Mouse (Mus musculus) myocyte (in vitro differentiated cells): ENCODE measurements around the gene Spdye4b.

Source experiments
- CEBPB ChIP-seq: IDR thresholded peaks from 2 replicates; pipeline ENCODE4 v1.6.1; 2011; ENCODE audit warnings: mild to moderate bottlenecking, moderate library complexity; ENCODE audit not compliant: poor library complexity, insufficient read depth, severe bottlenecking
- E2F4 ChIP-seq: IDR thresholded peaks from one replicate; pipeline ENCODE4 v1.6.1; 2011; ENCODE audit warnings: mild to moderate bottlenecking, control low read depth, moderate library complexity; ENCODE audit not compliant: insufficient read depth
- MAX ChIP-seq: IDR thresholded peaks from one replicate; pipeline ENCODE4 v1.6.1; 2011; ENCODE audit warnings: low read depth, mild to moderate bottlenecking, control low read depth
- MYOG ChIP-seq, 3 experiments: IDR thresholded peaks; one replicate each; pipeline ENCODE4 v1.6.1; 2011; ENCODE audit warnings: control low read depth in 2 of 3, low read depth in 2 of 3, mild to moderate bottlenecking in 2 of 3; ENCODE audit not compliant: insufficient read length in 2 of 3, control insufficient read depth in 1 of 3, insufficient read depth in 1 of 3
- POLR2A ChIP-seq: IDR thresholded peaks from one replicate; pipeline ENCODE4 v1.6.1; 2011; ENCODE audit warnings: low read depth, mild to moderate bottlenecking, control low read depth, moderate library complexity; ENCODE audit not compliant: insufficient read length
- POLR2AphosphoS2 ChIP-seq: IDR thresholded peaks from one replicate; pipeline ENCODE4 v1.6.1; 2011; ENCODE audit warnings: low read depth, control low read depth; ENCODE audit not compliant: insufficient read length
- REST ChIP-seq: IDR thresholded peaks from one replicate; pipeline ENCODE4 v1.6.1; 2011; ENCODE audit warnings: mild to moderate bottlenecking, control low read depth, moderate library complexity; ENCODE audit not compliant: insufficient read depth, insufficient read length
- SRF ChIP-seq: IDR thresholded peaks from one replicate; pipeline ENCODE4 v1.6.1; 2011; ENCODE audit warnings: low read depth; ENCODE audit not compliant: control insufficient read depth, insufficient read length
- TCF12 ChIP-seq: IDR thresholded peaks from one replicate; pipeline ENCODE4 v1.6.1; 2011; ENCODE audit warnings: mild to moderate bottlenecking, control low read depth; ENCODE audit not compliant: poor library complexity, insufficient read depth, severe bottlenecking
- TCF3 ChIP-seq: IDR thresholded peaks from one replicate; pipeline ENCODE4 v1.6.1; 2011; ENCODE audit warnings: low read depth, control low read depth; ENCODE audit not compliant: insufficient read length
- USF1 ChIP-seq: IDR thresholded peaks from one replicate; pipeline ENCODE4 v1.6.1; 2011; ENCODE audit warnings: low read depth, mild to moderate bottlenecking, control low read depth, moderate library complexity

DNA sequence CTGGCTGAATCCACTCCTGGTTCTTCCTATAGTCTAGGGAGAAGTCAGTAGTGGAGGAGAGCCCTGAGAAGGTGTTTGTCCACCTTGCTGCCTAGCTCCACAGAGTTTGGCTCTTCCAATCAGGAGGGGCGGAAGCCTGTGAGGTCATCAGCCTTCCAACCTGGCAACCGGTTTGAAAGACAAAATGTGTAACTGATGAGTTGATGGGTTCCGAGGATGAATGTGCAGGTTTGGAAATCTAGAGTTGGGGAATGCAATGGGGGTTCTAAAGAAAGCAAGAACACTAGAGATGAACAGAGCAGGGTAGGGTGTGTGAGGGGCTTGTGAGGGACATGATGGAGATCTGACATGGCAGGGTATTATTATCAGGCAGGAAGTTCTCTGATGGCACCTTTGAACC, 46.0 kb downstream of the Spdye4b start, which contains the start of gene Spdye4a:
- no peak for TF ChIP-seq POLR2A
- TF ChIP-seq E2F4, result no peak
- TF ChIP-seq TCF12, result no peak
- no peak for TF ChIP-seq MAX
- no peak for TF ChIP-seq TCF3
- no peak for TF ChIP-seq USF1
- no peak for TF ChIP-seq POLR2AphosphoS2
- TF ChIP-seq MYOG (IDR thresholded peaks at IDR 0.05; ENCODE audit: control insufficient read depth in 1 of 3, insufficient read depth in 1 of 3, insufficient read length in 2 of 3, low read depth in 2 of 3), result no peak
- TF ChIP-seq CEBPB, result no peak
- TF ChIP-seq SRF, result no peak
- TF ChIP-seq REST, result no peak
